Mouse (Mus musculus): ENCODE measurements around the gene Gm9936. TPM values are rescaled to one million over a fixed set of nuclear protein-coding genes. Genes with fewer than 3 reads are reported as not detected.

Gene Gm9936
- polyA plus RNA-seq, 2 experiments from 2014 or later = not detected

DNA sequence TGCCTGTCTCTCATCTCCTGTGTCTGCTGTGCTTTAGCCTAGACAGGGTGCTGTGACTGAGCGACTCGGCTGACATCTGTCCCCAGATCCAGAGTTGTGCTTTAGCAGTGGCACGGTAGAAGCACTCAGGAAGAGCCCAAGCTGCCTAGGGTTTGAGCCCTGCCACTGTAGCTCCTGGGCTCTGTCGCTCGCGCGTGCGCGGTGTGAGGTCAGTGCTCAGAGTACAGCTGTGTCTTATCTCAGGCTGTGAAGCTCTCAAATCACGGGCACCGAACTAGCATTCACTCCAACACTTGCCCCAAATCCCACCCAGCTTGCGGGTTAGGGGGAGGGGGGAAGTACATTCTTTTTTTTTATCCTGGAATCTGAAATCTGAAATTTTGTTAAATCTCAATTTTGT, 21.6 kb downstream of the Gm9936 start:
- ATAC-seq = no peak

DNA sequence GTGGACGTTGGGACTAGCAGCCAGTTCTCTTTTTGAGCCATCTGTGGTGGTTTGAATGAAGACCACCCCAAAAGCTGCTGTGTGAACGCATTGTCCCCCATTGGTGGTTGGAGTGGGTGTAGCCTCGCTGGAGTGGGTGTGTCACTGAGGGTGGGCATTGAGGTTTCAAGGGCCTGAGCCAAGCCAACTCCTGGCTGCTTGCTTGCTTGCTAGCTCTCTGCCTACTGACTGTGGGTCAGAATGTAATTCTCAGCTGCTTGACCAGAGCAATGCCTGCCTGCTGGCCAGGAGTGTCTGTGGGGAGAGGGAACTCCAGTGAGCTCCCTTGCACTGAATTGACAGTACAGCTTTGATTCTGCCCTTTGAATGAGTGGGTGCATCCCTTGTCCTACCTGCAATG, 28.7 kb downstream of the Gm9936 start:
- no peak for ATAC-seq

DNA sequence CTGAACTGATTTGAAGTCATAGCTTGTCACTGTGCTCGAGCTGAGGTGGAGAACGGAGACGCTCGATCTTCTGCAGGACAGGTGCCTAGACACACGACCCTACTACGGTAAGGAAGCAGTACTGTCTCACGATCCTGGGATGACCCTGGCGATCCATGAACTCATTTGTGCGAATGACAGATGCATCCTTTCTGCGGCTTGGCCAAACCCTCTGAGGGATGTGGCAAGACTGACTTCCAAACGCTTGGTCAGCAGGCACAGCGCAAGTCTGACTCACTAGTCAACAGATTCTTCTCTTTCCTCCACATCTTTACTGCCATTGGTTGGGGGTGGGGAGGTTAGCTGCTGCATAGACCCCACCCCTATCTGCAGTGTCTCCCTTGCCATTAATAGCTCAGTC, 31.1 kb downstream of the Gm9936 start:
- ATAC-seq = no peak

DNA sequence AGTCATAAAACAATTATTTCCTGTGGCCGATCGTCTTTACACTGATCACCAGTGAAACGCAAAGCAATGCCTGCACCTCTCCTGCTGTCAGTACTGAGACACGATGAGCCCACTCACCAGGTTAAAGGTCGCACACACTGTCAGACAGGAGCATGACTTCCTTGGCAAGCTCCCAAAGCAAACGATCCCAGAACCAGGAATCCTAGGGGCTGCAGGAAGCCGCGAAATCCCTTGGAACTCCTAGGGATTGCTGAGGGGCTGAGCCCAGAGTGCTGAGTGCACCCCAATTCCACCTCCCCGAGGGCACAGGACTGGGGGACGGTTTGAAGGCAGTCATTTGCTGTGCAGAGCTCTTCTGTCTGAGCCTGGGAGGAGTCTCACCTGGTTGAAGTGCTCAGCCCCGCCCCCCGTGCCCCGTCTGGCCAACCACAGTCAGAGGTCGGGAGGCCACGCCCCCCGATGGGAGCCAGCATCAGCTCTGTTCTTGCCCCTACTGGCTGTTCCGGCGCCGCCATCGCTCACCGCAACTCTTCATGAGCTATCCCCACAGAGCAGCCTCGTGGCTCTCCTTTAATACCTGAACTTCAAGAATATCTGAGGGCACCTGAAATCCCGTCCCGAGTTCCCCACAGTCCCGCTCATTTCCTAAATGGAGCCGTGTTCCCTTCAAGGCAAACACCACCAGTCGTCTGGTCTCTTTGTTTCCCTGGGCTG, 32.3 kb downstream of the Gm9936 start:
- ATAC-seq = peak; percentile 95

DNA sequence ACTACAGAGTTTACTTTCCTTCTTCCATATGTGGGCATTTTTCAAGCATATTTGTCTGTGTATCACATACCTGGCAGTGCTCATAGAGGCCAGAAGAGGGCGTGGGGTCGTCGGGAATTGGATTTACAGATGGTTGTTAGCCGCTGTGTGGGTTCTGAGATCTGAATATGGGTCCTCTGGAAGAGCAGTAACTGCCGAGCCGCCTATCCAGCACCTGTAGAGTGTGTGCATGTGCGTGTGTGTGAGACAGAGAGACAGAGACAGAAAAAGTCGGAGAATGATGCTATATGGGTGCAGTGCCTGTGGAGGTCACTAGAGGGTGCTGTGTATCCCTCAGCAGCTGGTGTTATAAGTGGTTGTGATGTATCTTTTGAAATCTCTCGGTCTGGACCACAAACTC, 34.3 kb downstream of the Gm9936 start:
- no peak for ATAC-seq

DNA sequence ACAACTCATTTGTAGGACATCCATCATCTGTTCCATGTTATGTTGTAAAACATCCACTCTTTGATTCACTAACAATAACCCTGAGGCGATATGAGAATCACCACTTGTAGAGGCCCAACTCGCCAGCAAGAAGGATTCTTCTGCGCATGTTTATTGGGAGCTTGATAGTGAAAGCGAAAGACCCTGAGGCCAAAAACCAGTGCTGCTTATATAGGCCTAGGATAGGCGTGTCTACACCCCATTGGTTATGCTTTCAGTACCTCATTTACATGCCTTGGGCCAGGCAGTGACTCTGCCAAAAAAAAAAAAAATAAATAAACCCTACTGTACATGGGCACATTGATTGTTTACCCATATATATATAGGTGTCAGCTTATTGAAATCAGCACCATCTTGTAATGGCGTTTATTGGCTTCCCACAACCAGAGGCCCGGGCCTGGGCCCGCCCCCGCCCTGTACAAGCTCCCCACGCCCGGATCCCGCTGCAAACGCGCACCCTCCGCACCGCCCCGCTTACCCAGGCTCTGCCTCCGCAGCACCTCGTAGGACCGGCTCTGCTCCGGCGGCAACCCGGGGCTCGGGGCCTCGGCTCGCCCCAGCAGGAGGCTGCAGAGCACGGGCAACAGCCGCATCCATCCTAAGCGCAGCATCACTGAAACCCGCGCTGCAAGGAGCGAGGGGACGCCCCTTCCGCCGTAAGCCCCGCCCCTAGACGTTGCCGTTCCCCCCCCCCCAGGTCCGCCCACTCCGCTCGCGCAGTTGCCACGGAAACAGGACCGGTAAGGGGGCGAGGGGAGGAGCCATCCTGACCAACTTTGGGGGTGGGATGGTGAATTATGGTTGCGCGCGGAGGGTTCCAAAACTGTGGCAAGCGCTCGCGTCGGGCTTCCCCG, 35.4 kb downstream of the Gm9936 start, which contains the start of gene 1500011B03Rik:
TSS of gene 1500011B03Rik (minus strand) at position 673 of the 893 bp plus-strand sequence.
- peak; percentile 9 for ATAC-seq

DNA sequence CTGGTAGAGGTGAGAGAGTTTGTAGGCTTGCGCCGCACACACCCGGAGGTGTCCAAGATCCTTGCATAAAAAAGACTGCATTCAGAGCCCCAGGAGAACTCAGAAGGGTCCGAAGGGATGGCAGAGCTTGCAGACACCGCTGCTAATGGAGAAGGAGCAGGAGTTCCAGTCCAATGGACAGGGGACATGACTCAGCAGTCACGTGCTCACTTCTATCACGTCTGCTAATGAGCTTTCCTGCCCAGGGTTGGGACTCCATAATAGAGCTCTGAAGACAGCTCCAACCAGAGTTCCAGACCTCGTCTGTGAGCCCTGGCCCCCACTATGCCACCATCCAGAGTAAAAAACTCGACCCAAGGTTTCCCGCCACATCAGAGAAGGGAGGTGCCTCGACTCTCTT, 40.4 kb downstream of the Gm9936 start:
- ATAC-seq = no peak

DNA sequence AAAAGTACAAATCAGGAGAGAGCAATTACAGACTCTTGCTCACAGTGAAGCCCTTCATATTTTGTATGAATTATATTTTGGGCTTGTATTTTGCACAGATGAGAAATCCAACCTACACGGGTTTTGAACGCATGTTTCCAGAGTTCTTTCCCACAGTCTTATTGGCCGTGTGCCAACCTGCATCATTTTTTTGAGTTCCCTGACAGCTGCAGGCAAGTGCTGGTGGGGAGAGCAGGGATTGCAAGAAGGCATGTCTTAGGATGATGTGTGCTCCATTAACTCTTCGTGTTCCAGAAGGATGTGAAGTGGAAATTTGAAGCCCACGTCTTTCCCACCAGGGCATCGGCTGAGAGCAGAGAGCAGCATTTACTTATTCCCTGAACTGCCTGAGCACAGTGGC, 41.9 kb downstream of the Gm9936 start:
- no peak for ATAC-seq

DNA sequence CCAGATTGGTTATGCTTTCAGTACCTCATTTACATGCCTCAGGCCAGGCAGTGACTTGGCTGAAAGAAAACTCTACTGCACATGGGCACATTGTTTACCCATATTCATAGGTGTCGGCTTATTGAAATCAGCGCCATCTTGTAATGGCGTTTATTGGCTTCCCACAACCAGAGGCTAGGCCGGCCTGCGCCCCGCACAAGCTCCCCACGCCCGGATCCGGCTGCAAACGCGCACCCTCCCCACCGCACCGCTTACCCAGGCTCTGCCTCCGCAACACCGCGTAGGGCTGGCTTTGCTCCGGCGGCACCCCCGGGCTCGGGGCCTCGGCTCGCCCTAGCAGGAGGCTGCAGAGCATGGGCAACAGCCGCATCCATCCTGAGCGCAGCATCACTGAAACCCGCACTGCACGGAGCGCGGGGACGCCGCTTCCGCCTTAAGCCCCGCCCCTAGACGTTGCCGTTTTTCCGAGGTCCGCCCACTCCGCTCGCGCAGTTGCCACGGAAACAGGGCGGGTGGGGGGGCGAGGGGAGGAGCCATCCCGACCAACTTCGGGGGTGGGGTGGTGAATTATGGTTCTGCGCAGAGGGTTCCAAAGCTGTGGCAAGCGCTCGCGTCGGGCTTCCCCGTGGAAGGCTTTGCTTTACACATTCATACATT, 44.8 kb downstream of the Gm9936 start:
- ATAC-seq = peak; percentile 88

DNA sequence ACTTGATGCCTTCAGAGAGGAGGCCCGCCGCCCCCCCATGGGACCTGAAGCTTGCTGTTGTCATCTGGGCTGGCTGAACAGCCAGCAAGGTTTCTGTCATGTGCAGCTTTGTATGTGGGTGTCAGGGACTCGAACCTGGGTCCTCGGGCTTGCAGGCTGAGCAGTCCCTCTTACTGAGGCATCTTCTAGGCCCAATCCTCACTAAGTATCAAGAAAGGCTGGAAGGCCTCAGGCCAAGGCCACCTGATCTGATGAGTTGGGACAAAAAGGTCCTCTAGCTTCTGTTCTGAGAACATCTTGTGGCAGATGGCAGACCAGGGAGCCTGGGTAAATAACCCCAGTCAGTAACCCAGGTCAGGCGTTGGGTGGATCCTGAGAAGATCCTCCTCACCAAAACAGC, 48.7 kb downstream of the Gm9936 start:
- no peak for ATAC-seq

DNA sequence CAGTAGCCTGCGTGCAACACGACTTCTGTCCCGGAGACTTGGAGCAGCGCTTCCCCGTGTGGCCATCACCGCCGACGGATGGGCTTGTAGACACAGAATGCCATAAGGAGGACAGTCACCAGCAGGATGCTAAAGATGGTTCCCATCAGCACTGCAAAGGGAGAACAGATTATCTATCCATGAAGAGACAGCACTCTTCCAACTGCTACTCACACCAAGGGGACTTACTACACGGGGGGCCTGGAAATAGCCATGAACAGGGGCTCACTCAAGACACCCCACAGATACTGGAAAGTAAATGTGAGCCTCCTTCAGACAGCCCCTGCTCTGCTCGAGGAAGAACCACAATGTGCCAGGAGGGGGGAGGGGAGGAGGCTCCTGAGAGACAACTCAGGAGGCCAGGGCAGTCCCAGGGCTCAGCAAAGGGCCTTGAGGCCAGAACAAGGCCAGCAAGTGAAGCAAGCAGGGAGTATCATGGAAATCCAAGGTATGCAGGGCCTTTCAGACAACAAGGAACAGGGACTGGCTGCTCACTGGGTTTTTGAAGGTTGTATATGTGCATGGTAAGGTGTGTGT, 49.2 kb downstream of the Gm9936 start:
- ATAC-seq = no peak

DNA sequence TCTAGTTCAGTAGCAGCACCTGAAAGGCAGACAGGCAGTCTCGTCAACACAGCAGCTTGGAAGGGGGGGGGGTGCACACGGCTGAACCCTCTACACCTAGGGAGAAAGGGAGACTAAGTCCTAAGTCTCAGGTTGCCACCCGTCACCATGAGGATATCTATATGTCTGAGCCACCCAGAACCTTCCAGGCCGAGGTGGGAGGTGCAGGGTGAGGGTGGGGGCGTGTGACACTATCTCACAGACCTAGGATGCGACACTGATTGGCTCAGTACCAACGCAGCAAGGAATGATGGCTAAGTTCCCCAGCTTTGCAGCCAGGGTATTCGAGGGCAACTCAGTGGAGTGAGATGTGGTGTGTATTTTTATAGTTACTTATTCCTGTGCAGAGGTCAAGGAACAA, 50.1 kb downstream of the Gm9936 start:
- no peak for ATAC-seq

DNA sequence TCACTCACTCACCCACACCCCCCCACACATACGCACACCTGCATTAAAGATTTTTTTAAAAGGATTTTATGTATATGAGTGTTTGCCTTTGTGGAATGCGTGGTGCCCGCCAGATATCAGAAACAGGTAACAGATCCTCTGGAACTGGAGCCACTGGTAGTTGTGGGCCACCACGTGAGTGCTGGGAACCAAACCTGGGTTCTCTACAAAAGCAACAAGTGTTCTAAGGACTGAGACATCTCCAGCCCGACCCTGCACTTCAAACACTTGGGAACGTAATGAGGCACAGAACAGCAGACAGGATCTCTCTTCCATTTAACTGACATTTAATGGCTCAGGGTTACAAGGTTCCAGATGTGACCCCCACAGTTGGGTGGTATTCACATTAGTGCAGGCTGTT, 50.6 kb downstream of the Gm9936 start:
- no peak for ATAC-seq

DNA sequence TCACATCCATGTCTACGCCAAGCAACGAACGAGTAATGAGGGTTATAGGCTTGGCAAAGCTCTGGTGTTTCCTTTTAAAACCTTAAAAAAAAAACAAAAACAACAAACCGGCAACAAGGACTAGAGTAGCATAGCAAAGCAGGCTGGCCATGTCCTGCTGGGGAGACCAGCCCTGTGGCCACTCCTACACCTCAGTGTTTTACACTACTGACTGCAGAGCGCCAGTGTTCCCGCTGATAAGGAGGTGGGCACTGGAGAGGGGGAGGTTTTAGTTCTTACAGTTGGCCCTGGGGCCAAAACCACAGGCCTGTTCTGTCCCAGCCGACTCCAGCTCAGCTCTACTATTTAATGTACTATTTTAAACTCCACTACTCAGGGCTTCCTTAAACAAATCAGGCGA, 51.0 kb downstream of the Gm9936 start:
- no peak for ATAC-seq

DNA sequence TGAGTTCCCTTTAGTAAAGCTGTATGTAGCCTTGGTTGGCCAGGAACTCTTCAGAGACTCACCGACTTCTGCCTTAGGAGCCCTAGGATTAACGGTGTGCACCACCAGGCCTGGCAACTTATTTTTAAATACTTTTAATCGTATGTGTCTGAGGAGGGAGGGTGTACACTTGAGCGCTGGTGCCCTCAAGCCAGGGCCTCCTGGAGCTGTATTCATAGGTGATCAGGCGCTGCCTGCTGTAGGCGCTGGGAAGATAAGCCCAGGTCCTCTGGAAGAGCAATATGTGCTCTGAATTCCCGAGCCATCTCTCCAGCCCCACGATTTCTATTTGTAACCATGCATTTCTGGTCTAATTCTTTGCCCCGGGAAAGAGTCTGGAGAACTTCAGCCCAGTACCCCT, 51.4 kb downstream of the Gm9936 start:
- ATAC-seq = no peak

DNA sequence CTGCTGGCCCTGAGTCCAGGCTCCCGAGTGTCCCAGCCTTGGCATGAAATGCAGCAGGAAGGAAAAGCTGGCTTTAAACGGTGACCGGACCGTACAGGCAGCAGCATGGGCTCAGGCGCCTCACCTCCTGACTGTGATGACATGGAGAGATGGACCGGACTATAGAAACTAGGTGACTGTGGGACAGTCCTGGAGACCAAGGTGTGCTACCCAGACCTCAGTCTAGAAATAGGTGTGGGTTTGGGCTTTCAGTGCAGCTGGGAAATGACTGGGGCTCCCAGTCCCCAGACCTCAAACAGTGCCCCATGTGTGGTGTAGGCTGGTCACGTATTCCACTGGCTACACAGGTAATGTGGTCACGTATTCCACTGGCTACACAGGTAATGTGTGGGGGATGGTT, 51.8 kb downstream of the Gm9936 start:
- no peak for ATAC-seq

Other genes with a start within 250 kb of the Gm9936 start
- gene Trpv4, start 200.3 kb downstream of the Gm9936 start, polyA plus RNA-seq (2017; shearing (Covaris generic)) = under 1 TPM; 0.24 to 0.25 TPM
- 100 to 1,000 TPM; 251 to 266 TPM for gene Gltp, start 167.7 kb downstream of the Gm9936 start, polyA plus RNA-seq (2017; shearing (Covaris generic))
- gene Tchp, start 150.9 kb downstream of the Gm9936 start, polyA plus RNA-seq (2017; shearing (Covaris generic)) = 10 to 100 TPM in 1 of 2 experiments, 1 to 10 TPM in 1; 4.4 to 15.0 TPM
- gene Ankrd13a, start 84.0 kb downstream of the Gm9936 start, polyA plus RNA-seq (2017; shearing (Covaris generic)) = 10 to 100 TPM; 22.2 to 22.8 TPM
- 100 to 1,000 TPM; 126 to 150 TPM for gene Git2, start 83.2 kb downstream of the Gm9936 start, polyA plus RNA-seq (2017; shearing (Covaris generic))
- gene 1500011B03Rik, start 35.2 kb downstream of the Gm9936 start, polyA plus RNA-seq (2017; shearing (Covaris generic)) = 10 to 100 TPM; 52.5 to 64.1 TPM
- gene 4930519G04Rik, start 5.0 kb downstream of the Gm9936 start, polyA plus RNA-seq (2017; shearing (Covaris generic)) = not detected
- gene Oasl2, start 38.3 kb upstream of the Gm9936 start, polyA plus RNA-seq (2017; shearing (Covaris generic)) = 10 to 100 TPM in 1 of 2 experiments, 1 to 10 TPM in 1; 6.8 to 14.9 TPM
- gene Oasl1, start 64.6 kb upstream of the Gm9936 start, polyA plus RNA-seq (2017; shearing (Covaris generic)) = 1 to 10 TPM; 1.7 to 4.1 TPM
- gene 2210016L21Rik, start 83.5 kb upstream of the Gm9936 start, polyA plus RNA-seq (2017; shearing (Covaris generic)) = 10 to 100 TPM; 38.4 to 39.0 TPM
- under 1 TPM in 1 of 2 experiments, not detected in 1; 0.13 TPM for gene Hnf1a, start 112.4 kb upstream of the Gm9936 start, polyA plus RNA-seq (2017; shearing (Covaris generic))
- gene Sppl3, start 152.5 kb upstream of the Gm9936 start, polyA plus RNA-seq (2017; shearing (Covaris generic)) = 10 to 100 TPM; 12.2 to 13.3 TPM
- 10 to 100 TPM; 11.7 to 19.1 TPM for gene Gm10401, start 239.6 kb upstream of the Gm9936 start, polyA plus RNA-seq (2017; shearing (Covaris generic))

All from activated CD4-positive, CD25-positive, alpha-beta regulatory T cell, adult 4 months (primary cell).